Mouse (Mus musculus) kidney, adult 8-10 months (tissue): Measurements from ENCODE around the gene Ethe1.

Experiments
- DNase-seq, 2 experiments: peaks; one replicate each; pipeline ENCODE4 v3.0.0; 2022

The Ethe1 gene

DNA sequence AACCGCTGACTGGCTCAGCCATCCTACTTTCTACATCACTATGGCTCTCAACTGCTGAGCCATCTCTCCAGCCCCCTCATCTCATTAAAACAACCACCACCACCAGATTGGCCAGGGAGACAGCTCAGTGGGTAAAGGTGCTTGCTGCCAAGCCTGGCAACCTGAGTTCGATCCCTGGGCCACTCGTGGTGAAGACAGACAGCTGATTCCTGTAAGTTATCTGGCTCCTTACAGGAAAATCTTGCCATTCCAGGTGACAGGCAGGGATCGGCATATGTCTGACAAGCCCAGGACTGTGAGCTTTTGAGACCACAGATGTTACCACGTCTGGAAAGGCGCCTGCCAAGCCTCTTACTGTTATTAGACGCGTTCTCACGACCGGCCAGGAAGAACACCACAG is 9.5 kb upstream of the Ethe1 start:
- DNase-seq, result no peak

GRCm38 (mm10) chr7:24584876-24585275 is 2.5 kb upstream of the Ethe1 start:
- DNase-seq, result no peak

DNA sequence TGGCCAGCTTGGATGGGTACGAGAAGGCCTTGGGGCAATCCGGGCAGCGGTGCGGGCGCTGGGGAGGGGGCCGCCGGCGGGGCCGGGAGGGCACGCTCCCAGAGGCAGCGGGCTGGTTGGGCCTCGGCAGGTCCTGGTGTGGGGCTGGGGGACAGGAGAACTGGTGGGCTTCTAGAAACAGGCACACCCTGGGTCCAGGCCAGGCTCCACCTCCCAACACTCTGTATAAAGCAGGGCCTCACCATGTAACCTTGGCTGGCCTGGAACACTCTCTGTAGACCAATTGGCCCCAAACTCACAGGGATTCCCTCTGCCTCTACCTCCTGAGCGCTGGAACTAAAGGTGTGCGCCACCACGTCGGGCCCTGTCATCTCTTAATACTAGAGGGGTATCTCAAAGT is 1.3 kb upstream of the Ethe1 start:
- DNase-seq, result no peak

GRCm38 (mm10) chr7:24586828-24587227 is 515 bp upstream of the Ethe1 start:
- DNase-seq, result no peak

GRCm38 (mm10) chr7:24588336-24588735 is 993 bp downstream of the Ethe1 start:
- DNase-seq, result peak; percentile 87 to 90

- no peak for DNase-seq
Observed at GRCm38 (mm10) chr7:24591735-24592134, 4.4 kb downstream of the Ethe1 start.

- DNase-seq, result peak in 1 of 2 experiments; percentile 55
Observed at GRCm38 (mm10) chr7:24592163-24592562, 4.8 kb downstream of the Ethe1 start.

DNA sequence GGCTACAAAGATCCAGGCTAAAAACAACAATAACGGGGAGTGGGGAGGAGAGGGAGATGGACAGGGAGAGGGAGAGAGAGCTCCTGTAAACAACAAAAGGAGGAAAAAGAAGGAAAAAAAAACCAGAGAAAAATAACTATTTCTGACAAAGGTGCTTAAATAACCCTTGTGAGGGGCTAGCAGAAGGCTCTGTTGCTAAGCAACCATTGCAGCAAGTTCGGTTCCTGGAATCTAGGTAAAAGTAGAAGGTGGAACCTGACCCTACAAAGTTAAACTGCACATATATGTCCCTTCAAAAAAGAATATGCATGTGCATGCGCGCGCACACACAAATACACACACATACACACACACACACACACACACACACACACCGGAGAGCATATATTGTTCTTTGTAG is 5.4 kb downstream of the Ethe1 start:
- DNase-seq, result no peak

DNA sequence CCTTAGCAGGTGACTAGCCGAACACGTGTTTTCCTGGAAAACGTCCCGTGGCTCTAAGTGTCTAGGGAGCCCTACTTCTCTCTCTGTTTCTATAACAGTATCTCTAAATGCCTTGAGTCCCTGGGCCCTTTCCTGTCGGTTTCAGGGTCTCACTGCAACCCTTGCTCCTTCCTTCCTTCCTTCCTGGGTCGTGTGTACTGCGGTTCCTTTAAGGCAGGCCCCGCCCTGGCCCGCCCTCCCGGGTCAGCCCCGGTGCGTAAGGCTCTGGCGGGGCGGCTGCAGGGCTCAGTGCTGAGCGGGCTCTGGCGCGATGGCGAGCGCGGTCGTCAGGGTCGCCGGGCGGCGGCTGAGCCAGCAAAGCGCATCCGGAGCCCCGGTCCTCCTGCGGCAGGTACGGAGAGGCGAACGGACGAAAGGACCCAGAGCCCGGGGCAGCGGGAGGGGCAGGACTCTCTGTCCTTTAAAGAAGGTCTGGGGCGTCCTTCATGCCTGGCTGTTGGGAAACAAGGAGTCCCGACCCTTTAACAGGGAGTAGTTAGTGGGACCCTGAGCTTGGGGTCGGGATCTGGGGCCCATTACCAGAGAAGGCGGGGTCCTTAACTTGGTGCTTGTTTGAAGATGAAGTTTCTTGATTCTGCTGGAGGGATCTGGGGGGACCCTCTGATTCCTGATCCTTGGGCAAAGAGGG is 6.4 kb downstream of the Ethe1 start:
- peak; percentile 71 to 83 for DNase-seq

DNA sequence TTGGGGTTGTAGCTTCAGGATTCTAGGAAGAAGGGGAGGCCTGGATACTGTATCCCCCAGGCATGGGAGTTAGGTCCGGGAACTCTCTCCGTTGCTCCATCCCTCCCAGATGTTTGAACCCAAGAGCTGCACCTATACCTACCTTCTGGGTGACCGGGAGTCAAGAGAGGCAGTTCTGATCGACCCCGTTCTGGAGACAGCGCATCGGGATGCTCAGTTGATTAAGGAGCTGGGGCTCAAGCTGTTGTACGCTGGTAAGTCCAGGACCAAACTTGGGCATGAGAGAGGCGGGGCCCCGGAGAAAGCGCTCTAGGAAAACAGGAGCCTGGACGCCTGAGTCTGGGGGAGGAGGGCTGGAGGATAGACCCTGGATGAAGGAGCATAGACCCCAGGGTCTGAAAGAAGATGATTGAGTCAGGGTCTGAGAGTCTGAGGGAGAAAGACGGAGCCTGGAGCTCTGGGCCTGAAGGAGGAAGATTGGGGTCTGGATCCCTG is 7.0 kb downstream of the Ethe1 start:
- no peak for DNase-seq

- no peak for DNase-seq
Observed at GRCm38 (mm10) chr7:24595464-24595863, 8.1 kb downstream of the Ethe1 start.

- DNase-seq, result no peak
Observed at GRCm38 (mm10) chr7:24598121-24598520, 10.8 kb downstream of the Ethe1 start.

DNA sequence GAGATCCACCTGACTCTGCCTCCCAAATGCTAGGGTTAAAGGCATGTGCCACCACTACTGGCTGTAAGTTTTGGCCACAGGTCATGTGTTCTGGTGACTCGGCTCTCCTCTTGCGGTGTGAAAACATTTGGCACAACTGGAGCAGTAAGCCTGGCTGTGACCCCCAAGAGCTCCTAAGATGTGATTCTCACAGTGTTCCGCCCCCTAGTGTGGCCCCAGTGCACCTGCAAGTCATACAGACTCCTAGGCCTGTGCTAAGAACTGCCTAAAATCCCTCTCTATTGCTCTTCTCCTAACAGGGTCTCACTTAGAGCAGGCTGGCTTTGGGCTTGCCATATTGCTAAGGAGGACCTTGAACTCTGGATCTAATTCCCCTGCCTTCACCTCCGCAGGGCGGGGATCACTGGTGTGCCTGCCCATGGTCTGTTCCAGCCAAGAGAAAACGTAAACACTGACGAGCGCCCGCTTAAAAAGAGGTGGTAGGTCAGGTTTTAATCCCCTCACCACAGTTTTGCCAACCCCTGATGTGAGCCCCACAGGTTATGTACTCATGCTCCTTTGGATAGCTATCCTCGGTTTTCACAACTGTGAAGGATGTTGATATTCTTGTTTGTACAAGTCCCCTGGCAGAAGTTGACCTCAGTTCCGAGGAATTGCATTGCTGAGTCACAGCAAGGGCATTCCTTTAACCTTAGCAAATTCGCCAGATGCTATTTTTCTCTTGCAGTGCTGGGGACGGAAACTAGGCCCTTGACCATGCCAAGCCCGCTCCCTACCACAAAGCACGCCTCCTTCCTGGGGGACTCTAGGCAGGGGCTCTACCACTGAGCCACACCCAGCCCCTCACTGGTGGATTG is 12.1 kb downstream of the Ethe1 start:
- peak in 1 of 2 experiments; percentile 43 for DNase-seq

DNA sequence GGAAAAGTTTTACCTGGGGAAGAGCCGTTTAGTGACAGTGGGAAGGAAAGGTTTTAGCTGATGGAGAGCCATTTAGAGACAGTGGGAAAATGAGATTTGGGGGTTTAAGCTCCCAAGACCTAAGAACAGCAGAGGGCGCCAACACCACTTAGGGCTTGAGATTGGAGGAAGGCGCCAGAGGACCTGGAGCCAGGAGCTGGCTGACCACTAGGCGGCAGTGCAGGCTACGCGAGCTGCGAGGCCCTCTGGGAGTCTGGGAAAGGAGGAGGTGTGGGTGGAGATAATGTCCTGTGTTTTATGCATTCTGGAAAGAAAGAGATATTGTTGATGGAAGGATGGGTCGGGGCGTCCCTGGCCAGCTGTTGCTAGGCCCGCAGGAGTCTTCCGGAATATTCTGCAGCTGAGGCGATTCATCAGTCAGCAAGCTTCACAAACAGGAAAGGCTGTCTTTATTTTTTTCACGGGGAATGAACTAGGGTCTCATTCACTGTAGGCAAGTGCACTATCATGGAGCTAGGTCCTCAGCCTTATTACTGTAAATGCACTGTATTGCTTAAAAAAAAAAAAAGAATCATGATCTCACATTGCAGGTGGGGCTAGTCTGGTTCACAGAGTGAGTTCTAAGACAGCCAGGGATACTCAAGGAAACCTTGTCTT is 13.7 kb downstream of the Ethe1 start:
- DNase-seq, result peak; percentile 92 to 96

- DNase-seq, result no peak
Observed at GRCm38 (mm10) chr7:24605561-24605960, 18.2 kb downstream of the Ethe1 start.

DNA sequence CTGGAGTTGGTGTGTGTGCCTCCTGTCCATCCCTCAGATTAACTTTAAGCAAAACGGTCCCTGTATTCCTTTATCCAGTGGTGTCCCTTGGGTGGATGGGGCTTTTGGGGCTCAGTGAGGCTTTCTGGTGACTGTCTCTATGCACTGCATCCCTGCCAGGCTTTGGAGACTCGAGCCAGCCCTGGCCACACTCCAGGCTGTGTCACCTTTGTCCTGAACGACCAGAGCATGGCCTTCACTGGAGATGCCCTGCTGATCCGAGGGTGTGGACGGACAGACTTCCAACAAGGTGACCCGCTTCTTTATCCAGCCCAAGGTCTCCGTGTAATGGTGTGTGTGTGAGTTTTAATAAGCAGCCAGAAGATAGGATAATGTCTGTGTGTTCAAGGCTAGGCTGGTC is 18.7 kb downstream of the Ethe1 start:
- DNase-seq, result peak in 1 of 2 experiments; percentile 68

DNA sequence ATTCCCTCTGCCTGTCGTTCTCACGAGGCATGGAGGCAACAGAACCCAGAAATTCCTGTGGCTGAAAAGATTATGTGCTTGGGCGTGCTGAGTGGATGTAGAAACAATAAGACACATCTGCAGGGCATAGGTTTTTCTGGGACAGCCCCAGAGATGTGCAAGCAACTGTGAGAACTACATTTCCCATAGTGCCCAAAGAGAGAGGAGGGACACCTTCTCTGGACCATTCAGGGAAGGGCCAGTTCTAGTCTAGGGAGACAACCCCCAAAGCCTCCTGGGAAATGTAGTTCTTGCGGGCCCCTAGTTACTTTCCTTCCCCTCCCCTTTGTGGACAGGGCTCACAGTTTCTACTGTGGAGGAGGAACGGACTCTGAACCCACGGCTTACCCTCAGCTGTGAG is 20.7 kb downstream of the Ethe1 start:
- DNase-seq, result peak; percentile 82 to 86

- DNase-seq, result no peak
Observed at GRCm38 (mm10) chr7:24608561-24608960, 21.2 kb downstream of the Ethe1 start.

- DNase-seq, result peak; percentile 41 to 56
Observed at GRCm38 (mm10) chr7:24610144-24610878, 23.0 kb downstream of the Ethe1 start, which contains the start of gene Phldb3. TSS of gene Phldb3 (plus strand) at chr7:24610763.

GRCm38 (mm10) chr7:24610879-24611494 is 23.6 kb downstream of the Ethe1 start:
- peak; percentile 93 to 98 for DNase-seq

GRCm38 (mm10) chr7:24611709-24612108 is 24.4 kb downstream of the Ethe1 start:
- DNase-seq, result no peak

GRCm38 (mm10) chr7:24612308-24612910 is 25.1 kb downstream of the Ethe1 start:
- no peak for DNase-seq
